Mouse (Mus musculus): ENCODE measurements around the gene 2310011J03Rik.
"Not testable (repeated sequence)": the region's sequence is repeated elsewhere in the genome, so short reads cannot be mapped to it uniquely, and the experiment has no call there.

The 2310011J03Rik gene

DNA sequence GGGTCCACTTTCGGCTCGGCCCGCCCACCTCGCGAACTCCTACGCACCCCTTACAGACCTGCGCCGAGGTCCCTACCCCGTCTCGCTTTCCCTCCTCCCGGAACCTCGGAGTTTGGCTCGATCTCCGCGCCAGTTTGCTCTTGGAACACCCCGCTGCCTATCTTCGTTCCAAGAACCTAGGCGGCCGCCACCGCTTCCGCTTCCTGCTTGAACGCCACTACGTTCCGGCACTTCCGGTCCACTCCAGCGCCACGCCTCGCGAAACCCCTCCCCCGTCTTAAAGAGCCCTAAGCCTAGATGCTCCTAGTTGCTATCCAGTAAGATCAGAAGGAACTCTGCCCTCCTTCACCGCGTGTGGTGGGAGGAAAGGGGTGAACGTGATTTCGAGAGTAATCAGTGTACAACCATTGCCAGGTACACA lies at the start of gene 2310011J03Rik:
TSS of gene 2310011J03Rik (minus strand) at position 198 of the 421 bp plus-strand sequence.
- peak; percentile 95 for DNase-seq

GRCm38 (mm10) chr10:80368392-80368791 lies 48.1 kb upstream of the 2310011J03Rik start:
- DNase-seq: no peak

GRCm38 (mm10) chr10:80367954-80368353 lies 47.6 kb upstream of the 2310011J03Rik start:
- no peak for DNase-seq

DNA sequence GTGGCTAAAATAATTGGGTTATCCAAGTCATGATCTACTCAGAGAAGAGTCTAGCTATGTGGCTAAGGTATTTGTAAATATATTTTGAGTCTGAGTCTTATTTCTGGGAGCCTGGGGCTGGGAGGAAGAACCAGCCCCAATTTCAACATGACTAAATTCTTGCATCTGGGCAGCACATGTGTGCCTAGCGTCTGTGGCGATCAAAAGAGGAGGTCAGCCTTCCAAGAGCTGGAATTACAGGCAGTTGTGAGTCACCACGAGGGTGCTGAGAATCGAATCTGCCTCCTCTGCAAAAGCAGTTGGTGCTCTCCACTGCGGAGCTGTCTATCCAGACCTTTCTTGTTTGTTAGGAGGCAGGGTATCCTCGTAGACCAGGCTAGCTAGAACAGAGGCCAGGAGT lies 45.4 kb upstream of the 2310011J03Rik start:
- no peak for DNase-seq

- DNase-seq: no peak
Measured at GRCm38 (mm10) chr10:80363734-80364133, 43.4 kb upstream of the 2310011J03Rik start.

GRCm38 (mm10) chr10:80357994-80358639 lies 37.8 kb upstream of the 2310011J03Rik start:
- peak; percentile 39 for DNase-seq

- no peak for DNase-seq
Measured at GRCm38 (mm10) chr10:80357336-80357735, 37.0 kb upstream of the 2310011J03Rik start.

- DNase-seq: no peak
Measured at GRCm38 (mm10) chr10:80356737-80357136, 36.4 kb upstream of the 2310011J03Rik start.

DNA sequence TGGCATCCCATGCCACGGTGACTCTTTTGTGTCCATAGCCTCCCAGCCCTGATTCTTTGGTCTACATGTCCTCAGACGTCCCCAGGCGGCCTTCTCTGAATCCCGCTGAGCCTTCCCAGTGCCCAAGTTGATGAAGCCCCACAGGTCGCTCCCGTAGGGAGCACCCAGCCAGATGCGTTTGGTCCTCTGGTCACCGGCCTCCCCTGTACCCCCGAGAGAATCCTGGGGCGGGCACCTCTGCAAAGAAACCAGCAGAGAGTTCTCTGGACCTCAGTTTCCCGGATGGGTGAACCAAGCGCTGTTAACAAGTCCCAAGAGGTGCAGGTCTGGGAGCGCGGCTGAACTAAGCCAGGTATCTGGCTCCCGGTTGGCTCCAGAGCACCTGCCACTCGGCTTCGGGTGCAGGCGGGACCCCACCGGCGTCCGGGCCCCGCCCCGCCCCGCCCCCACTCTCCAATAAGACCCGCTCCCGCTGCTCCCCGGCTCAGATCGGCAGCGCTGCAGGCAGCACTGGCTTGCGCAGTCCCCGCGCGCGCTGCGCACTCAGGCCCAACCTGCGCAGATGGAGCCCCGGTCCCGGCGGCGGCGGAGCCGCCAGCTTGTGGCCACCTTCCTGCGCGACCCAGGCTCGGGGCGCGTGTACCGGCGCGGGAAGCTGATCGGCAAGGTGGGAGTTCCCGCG lies 35.8 kb upstream of the 2310011J03Rik start, which contains the start of gene Plk5:
TSS of gene Plk5 (plus strand) at position 459 of the 682 bp plus-strand sequence.
- no peak for DNase-seq

DNA sequence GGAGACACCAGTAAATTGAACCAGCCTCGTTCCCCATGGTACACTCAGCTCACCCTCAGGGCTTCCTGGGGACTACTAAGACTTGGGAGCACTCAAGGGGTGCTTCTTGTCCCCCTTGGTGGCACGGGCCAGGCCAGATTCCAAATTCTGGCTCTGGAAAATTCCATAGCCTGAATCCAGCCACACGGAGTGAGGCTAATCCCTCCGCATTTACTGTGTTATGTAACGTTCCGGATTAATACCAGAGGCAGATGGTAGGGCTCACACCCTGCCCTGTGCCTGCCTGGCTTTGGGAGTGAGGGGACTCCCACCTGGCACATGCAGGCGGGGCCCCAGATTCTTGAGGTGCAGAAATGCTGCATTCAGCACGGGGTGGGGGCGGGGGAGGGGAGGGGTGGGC lies 35.1 kb upstream of the 2310011J03Rik start:
- no peak for DNase-seq

DNA sequence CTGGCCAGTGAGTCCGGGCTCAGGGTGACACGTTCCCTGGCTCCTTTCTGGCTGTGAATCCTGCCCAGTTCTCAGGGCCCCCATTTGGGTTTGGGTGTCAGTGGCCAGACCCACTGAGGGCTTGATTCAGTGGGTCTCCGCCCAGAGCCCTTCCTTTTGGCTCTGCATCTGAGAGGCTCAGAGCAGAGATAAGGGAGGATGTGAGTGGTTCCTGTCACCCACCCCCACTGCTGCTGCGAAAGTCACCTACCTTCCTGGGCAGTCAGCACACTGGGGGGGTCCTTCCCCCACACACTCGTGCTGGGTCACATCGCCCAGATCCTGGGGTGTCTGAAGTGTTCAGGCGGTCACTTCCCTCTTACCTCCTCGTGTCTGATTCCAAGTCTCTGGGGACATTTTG lies 32.4 kb upstream of the 2310011J03Rik start:
- DNase-seq: no peak

DNA sequence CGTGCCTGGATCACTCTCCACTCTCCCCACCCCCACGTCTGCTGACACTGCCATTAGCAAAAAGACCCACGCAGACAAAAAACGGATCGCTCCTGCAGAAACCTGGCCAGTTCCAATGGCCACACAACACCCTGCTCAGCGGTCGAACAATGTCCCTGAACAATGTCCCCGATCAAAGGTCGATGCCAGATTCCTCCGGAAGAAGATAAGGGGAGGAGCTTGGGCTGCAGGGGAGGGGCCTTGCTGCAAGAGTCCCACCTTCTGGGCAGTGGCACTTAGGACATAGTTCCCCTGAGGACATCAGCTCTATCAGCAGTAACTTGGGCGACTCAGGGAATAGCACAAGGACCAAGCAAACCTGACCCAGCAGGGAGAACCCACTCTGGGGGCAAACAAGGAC lies 31.6 kb upstream of the 2310011J03Rik start:
- DNase-seq: no peak

DNA sequence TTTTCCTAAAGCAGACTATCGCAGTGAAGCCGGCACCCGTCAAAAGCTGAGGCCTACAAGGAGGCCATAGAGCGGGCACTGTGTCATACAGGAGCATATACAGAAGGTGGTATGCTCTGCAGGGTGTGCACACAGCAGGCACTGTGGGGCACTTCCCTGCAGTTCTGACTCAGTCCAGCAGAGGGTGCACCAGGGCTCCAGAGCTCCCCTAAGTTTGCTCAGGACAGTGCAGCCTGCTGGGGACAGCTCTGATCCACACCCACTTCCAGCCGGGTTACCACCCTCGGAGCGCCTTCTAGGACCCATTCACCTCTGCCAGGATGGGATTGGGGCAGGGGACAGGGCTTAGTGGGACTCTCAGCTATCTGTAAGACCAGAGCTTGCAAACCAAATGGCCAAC lies 30.0 kb upstream of the 2310011J03Rik start:
- peak; percentile 94 for DNase-seq

DNA sequence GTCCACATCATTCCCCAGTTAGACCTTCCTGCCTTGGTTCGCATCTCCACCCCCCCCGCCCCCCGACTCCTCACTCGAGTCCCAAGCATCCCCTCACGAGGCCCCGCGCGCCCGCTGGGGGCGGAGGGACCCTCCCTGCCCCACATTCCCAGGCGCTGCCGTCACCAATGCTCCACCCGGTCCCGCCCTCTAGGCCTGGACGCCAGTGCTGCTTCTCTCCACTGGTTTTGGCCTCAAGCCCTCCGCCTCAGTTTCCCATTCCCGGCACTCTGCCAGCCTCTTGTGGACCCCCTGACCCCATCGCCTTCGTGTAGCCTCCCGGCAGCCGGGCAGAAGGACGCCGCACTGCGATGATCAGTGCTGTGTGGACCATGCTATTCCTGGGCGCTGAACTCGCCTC lies 28.6 kb upstream of the 2310011J03Rik start:
- no peak for DNase-seq

GRCm38 (mm10) chr10:80348244-80348781 lies 28.0 kb upstream of the 2310011J03Rik start, which contains the start of gene Adamtsl5:
Gene Adamtsl5 (minus strand): TSS chr10:80348412.
- DNase-seq: peak; percentile 65

DNA sequence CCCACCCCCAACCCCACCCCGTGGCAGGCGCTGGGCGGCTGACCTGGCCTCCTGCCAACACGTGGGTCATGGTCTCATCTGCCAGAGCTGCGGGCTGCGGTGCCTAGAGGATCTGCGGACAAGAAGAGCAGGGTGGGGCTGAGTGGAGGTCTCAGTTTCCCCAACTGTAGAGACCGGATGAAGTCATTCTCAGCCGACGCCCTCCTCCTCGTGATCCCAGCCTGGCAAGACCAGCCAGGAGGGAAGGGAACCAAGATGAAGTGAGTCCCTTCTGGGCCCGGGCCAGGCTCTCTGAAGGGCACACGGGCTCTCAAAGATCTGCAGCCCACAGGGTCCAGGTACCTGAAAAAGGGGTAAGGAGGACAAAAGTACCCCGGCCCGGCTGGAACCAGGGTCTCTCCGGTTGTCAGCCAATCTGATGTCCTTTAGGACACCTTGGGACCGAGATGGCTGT lies 27.2 kb upstream of the 2310011J03Rik start:
- no peak for DNase-seq

GRCm38 (mm10) chr10:80345929-80346328 lies 25.6 kb upstream of the 2310011J03Rik start:
- not testable (repeated sequence) for DNase-seq

DNA sequence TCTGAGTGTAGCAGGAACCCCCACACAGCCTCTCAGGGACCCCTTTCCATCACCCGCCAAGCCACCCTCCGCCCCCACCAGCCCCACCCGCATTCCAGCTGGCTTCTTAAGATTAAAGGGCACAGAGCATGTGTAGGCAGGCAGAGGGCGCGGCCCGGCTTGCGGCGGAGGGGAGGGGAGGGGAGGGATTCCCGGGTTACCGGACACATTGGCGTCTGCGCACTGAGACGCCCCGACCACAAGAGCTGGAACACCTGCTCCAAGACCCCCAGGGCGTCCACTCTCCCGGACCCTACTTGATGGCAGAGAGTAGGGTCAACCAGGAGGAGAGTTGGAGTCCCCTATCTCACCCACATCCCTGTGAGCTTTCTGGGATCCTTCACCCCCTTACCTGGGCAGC lies 24.8 kb upstream of the 2310011J03Rik start:
- DNase-seq: peak; percentile 55

GRCm38 (mm10) chr10:80344131-80344661 lies 23.9 kb upstream of the 2310011J03Rik start:
- peak; percentile 38 for DNase-seq

DNA sequence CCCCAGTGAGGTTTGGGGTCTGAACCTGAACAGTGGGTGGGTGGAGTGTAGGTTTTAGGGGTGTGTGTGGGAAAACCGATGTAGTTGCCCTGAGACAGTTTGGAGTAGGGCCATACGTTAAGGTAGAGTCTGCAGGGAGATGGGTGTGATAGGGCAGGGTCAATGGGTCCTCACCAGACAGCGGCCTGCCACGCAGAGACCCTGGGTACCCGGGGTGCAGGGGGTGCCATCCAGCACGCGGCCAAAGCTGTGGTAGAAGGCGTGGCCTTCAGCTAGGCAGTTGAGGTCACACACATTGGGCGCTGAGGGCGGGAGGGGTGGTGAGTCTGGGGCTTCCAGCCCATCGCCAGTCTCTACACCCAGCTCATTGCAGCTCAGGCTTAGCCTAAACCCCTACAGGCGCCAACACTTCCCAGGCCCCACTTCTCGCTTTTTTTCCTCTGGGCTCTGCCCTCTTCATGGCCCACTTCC lies 23.1 kb upstream of the 2310011J03Rik start:
- no peak for DNase-seq

DNA sequence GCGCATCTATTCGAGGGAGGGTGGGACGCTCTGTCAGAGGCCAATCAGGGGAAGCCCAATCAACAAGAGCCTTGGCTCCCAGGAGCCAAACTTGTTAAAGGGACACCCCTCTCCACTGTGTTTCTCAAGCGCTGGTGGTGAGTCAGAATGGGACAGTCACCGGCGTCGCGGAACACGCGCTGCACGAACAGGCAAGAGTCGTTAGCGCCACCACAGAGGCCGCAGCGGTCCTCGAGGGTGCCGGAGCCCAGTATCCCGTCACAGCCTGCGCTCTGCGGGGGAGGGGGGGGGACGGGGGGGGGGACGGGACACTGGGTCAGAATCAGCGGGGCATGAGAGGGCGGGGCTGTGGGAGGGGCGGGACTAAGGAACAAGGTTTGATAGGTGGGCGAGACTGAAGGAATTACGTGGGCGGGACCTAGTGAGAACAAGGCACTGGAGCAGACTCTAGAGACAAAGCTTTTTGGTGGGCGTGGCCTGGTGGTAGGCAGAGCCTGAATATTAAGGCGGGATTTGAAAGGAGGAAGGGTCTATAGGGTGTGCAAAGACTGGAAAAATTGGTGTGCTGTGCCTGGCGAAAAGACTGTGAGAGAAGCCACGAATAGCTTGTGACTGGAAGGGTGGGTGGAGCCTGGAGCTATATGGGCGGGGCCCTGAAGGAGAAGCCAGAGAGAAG lies 22.6 kb upstream of the 2310011J03Rik start:
- peak; percentile 54 for DNase-seq

DNA sequence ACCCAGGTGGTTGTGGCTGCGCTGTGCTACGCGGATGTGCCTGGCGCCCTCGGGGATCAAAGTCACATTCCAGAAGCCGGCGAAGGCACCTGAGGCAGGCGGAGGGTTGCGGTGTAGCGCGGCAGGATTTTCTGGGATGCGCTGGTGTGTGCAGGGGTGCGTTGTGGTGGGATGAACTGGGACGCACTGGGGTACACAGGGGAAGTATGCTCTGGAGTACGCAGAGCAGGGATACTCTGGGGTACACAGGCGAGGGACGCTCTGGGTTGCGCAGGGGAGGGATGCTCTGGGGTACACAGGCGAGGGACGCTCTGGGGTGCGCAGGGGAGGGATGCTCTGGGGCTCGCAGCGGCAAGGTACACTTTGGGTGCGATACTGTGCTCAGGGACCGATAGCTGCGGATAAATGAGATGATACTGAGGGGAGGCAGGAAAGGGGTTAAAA lies 22.0 kb upstream of the 2310011J03Rik start:
- DNase-seq: no peak

Data from lung, postnatal 14 days (tissue).